Mouse (Mus musculus) brain, embryonic 18.5 days (tissue): ENCODE data around the gene Ppp2r1b.

Experiments used
- DNase-seq: peaks from one replicate; pipeline ENCODE4 v3.0.0-alpha.2; 2012; ENCODE audit warnings: low read depth, low spot score

Ppp2r1b gene

GRCm38 (mm10) chr9:50918131-50918530, 73.0 kb downstream of the Ppp2r1b start:
- DNase-seq, result no peak

- DNase-seq, result no peak
Measured at GRCm38 (mm10) chr9:50919554-50919953, 74.5 kb downstream of the Ppp2r1b start.

DNA sequence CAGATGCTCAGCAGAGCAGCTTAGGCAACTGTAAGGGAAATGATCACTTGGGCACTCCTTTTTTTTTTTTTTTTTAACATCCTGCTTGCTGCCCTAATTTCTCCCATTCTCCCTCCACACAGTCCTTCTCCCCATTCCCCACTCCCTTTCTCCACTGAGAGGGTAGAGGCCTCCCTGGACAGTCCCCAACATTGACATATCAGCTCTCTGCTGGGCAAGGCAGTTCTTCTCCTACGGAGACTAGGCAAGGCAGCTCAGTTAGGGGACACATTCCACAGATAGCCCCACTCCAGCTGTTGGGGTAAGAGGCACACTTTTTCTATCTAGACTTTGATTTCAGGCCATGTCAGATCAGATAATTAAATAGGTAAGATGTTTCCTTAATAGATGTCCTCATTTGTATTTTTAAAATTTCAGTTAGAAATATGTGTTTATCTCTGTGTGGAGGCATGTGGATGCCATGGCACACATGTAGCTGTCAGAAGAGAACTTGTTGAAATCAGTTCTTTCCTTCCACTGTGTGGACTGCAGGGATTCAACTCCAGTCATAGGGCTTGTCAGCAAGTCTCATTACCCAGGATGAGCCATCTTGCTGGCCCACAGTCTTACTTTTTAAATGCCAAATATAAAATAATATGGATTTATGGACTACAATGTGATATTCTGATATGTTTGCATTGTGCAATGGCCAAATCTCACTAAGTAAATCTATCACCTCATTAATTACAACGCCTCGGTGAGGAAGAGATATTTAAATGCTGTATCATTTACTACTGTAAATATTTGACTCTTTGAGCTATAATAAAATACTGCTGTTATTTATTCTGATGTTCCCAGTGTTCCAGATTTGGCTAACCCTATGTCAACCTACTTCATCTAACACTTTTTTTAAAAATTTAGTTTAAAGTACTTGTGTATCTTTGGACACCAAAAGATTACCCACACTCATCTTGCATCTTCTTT, 76.1 kb downstream of the Ppp2r1b start:
- DNase-seq, result no peak

GRCm38 (mm10) chr9:50922363-50923153, 77.5 kb downstream of the Ppp2r1b start:
- DNase-seq, result no peak

- no peak for DNase-seq
Measured at GRCm38 (mm10) chr9:50924454-50924853, 79.4 kb downstream of the Ppp2r1b start.

- no peak for DNase-seq
Measured at GRCm38 (mm10) chr9:50925801-50926200, 80.7 kb downstream of the Ppp2r1b start.

DNA sequence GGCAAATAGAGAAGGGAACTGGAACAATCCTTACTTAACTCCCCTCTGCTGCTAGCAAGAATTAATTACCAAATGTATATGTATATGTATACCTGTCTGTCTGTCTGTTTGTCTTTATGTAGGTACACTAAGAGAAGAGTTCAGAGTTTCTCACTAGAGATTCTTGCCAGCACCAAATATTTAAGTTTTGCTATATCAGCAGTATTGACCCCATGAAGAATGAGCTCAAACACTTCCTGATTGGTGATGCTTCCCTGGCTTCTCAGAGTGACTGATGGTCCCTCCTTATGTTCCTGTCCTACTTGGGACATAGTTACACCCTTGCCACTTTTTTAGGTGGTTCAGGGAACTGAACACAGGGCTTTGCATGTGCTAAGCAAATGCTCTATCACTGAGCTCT, 84.9 kb downstream of the Ppp2r1b start:
- DNase-seq, result no peak

DNA sequence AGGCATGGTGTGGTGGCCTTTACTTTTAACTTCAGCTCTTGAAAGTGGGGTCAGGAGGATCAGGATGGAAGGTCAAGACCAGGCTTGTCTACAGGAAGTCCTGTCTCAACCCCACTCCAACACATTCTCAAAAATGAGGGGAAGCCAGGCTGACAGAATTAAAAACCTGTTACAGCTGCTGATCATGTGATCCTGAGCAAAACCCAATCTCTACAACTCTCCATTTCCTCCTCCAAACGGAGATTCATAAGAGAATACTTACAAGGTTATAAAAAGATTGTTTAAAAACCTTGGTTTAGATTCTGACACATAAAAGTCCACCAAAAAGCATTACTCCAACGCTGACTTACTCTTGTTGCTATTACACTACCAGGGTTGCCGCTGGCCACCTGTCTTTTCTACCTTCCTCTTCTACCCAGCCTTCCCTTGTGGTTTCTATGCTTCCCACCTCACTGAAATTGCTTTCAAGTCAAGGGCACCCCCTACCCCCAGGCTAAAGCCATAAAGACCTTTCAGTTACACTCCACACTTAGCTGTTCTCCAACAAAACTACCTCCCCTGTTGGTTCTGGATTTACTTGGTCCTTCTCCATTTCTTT, 96.8 kb downstream of the Ppp2r1b start:
- no peak for DNase-seq

DNA sequence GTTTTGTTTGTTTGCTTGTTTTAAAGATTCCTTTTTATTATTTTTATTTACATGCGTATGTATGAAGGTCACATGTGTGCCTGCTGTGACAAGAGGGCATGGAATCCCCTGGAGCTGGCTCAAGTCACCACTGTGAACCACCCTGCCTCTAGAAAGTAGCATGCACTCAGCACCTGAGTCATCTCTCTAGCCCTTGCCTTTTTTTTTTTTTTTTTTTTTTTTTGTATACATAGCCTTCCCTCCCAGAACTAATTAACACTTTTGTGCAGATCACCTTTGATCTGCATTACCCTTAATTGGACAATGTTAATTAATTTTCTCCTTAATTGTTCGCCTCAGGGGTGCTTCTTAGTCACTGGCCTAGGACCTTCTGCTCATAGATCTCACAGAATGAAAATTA, 97.6 kb downstream of the Ppp2r1b start:
- DNase-seq, result no peak
